Mouse (Mus musculus) brain, embryonic 14.5 days (tissue): ENCODE measurements around the gene Gnb1.

ENCODE experiments used
- CTCF ChIP-seq: fragments of 200-500 bp; IDR thresholded peaks from 2 replicates; pipeline ENCODE4 v1.5.1; 2012; ENCODE audit warnings: inconsistent platforms, mild to moderate bottlenecking, moderate library complexity, borderline replicate concordance; ENCODE audit not compliant: insufficient read depth, insufficient read length; ENCODE audit errors: extremely low read depth
- POLR2A ChIP-seq: fragments of 200-500 bp; IDR thresholded peaks from 2 replicates; pipeline ENCODE4 v1.6.1; 2012; ENCODE audit warnings: mild to moderate bottlenecking, inconsistent platforms, borderline replicate concordance; ENCODE audit not compliant: poor library complexity, insufficient read depth, insufficient read length, severe bottlenecking; ENCODE audit errors: extremely low read depth

- TF ChIP-seq POLR2A (no peak), CTCF (no peak)
Measured at GRCm38 (mm10) chr4:155471406-155471805, 19.8 kb upstream of the Gnb1 start.
